Mouse (Mus musculus) testis, postnatal 10 days (tissue): ENCODE data around the gene Tfap4.
A peak's percentile ranks its signal among the peaks of the same experiment; 100 is the strongest.

Source experiments
- DNase-seq: peaks from one replicate; pipeline ENCODE4 v3.0.0; 2021; ENCODE audit warnings: low spot score

Tfap4 gene

DNA sequence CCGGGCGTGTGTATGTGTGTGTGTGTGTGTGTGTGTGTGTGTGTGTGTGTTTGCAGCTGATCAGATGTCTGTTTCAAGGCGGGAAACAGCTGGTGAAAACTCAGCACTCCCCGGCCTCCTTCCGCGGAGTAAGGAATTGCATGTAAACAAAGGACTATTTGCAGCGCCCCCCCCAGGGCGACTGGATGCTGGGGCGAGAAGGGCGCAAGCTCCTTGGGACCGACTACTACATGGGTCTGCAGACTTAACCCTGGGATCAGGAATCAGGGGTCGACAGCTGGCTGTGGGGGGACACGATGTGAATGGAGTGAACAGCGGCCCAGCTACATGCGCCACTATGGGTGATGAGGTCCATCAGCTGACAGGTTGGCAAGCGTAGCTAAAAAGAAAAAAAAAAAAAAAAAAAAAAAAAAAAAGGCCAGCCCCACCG lies at the start of gene Tfap4:
Gene Tfap4, minus strand, starts transcription at position 140 of the 430 bp plus-strand sequence.
- DNase-seq: peak; percentile 88

DNA sequence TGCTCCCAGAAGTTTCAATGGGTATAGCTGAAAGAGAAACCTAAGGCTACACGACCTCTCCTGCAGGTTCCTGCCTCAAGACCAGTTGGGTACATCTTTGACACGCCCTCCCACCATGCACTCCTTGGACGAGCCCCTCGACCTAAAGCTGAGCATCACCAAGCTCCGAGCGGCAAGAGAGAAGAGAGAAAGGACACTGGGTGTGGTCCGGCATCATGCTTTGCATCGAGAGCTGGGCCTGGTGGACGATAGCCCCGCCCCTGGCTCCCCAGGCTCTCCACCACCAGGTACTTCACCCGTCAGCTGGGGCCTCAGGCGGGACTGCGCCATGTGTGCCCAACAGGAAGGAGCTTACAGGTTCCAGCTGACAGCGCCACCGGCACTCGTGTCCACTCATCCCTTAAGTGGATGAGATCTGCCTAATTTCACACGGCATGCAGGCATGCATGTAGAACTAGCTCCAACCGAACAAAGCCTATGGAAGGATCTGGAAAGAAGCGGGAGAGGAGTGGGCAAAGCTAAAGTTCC lies 48.9 kb upstream of the Tfap4 start:
- DNase-seq: no peak

DNA sequence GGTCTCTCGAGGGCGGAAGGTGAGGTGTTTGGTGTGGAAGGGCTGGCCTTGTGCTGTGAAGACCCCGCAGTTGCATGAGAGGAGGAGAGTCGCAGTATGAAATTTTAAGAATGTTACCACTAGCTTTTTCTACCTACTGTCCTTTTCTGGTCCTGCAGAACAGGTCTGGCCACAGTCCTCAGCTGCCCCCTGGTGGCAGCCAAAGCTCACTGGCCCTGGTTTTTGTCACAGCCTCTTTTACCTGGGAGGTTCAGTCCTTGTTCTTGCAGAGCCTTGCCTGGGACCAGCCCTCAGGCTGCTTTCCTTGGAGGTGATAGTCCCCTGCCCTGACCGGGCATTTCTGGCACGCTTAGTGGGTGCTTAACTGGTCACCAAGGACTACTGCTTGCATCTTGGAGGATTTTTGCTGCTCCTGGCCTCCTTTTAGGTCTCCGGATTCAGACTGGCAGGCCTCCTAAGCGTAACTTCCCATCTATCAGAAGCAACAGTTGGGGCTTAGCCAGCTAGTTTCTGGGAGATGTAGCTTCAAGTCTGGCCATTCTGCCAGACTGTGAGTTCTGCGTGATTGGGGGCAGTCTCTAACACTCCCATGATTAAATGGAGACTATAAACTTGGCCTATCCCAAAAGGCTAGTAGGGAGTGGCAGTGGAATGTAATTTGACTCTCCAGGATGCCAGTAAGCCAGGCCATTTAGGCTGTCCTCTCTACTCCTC lies 48.3 kb upstream of the Tfap4 start:
- DNase-seq: peak; percentile 88

DNA sequence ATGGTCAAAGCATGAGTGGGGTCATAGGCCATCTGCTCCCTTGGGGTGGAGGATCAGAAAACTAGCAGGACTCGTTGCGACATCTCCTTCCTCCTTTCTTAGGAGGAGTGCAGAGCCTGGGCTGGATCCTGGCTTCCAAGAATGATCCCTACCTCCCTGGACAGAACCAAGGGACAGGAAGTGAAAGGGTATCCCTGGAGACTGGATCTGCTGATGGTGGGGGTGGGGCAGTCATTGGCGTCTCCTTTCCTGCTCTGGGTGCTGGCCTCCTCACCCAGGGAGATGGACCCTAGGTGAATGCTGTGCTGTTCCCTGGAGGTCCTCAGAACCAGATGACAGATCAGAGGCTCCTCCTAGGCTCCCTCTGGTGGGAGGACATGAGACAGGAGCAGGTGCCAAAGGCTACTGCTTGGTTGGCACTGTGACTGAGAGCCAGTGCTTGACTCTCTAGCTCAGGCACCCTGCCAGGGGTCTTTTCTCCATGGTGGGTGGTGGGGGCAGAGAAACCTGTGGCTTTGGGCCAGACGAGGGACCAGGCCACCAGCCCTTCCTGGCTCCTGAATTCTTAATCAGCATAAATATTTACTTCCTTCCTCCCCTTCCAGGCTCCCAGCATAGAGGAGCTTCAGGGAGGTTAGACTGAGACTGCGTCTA lies 46.9 kb upstream of the Tfap4 start:
- peak; percentile 74 for DNase-seq

DNA sequence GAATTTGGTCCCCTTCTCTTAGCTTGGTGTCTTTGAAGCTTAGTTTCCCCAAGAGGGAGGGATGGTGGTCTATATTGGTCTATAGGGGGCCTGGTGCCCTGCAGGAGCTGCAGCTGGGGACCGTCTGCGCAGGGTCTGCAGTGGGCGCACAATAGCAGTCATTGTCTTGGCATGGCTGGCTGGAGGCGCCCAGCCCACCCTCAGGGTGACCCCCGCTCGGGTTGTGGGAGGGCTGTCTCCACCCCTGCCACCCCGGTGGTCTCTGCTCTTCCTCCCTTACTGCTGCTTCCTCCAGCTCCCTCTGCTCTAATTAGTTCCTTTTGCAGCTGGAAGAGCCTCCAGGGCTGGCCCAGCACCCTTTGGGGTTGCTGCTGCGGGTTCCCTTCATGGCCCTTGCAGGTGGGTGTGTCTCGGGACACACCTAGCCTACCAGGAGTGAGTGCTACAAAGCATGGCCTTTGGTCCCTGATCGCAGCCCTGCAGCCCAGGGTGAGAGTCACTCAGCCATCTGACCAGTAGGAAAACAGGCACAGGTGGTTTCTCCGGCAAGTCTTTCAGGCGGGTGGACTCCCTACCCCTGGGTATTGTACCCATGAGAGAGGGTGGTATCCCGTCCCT lies 46.0 kb upstream of the Tfap4 start:
- DNase-seq: no peak

DNA sequence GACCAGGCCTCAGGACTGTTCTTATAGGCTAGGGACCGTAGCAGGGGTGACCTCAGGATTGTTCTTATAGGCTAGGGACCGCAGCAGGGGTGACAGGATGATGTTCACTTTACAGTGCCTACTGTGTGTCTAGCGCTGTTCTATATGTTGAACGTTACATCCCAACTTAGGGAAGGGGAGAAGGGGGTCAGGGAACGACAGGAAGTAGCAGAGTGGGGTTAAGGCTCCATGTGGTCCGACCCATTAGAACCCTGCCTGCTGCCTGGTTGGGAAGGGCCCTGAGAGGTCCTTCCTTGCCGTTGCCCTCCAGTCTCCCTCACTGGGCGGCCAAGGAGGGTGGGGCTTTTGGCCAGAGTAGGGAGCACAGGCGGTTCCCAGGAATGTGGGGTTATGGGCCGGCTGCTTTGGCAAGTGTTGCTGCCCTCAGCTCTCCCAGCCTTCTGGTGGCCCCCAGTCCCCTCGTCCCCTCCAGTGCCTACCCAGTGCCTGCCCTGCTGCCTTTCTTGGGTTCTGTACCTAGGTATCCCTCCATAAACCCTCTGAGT lies 44.7 kb upstream of the Tfap4 start:
- DNase-seq: no peak

DNA sequence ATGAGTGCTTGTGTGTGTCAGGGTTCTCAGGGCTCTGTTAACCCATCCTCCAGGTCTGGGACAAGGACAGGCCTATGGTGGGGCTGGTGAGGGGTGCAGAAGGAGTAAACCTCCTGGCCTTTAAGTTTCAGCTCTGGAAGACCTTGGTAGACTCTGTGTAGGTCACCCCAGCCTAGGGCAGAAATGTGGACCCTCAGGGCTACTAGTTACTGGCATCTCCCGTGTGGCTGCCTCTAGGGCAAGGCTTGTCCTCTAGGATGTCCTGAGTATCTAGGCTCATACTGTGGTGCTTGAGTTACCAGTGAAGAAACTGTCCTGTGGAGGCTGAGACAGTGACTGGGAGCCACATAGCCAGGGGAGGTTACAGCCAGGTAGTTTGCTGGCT lies 43.8 kb upstream of the Tfap4 start:
- DNase-seq: no peak

DNA sequence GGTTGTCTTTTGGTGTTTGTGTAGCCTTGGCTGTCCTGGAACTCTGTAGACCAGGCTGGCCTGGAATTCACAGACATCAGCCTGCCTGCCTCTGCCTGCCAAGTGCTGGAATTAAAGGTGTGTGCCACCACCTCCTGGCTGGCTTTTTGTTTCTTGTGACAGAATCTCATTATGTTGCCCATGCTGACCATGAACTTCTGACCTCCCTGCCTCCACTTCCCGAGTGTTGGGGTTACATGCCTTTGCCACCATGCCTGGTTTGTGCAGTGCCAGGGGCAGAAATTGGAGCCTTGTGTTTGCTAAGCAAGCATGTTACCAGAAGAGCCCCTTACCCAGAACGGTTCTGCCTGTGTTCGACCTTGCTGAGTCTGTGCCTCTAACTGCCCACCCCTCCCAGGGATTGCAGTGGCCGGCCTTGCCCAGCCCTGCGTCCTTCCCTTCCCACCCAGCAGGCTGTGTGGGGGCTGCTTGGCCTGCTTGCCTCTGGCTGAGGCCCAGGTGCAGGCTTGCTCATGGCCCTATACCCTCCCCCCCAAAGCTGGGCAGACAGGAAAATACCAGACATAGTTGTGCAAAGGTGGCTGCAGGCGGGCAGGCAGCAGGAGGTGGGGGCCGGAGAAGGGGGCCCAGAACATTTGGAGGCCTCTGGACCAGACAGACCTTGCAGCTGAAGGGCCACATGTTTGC lies 43.3 kb upstream of the Tfap4 start:
- peak; percentile 66 for DNase-seq

DNA sequence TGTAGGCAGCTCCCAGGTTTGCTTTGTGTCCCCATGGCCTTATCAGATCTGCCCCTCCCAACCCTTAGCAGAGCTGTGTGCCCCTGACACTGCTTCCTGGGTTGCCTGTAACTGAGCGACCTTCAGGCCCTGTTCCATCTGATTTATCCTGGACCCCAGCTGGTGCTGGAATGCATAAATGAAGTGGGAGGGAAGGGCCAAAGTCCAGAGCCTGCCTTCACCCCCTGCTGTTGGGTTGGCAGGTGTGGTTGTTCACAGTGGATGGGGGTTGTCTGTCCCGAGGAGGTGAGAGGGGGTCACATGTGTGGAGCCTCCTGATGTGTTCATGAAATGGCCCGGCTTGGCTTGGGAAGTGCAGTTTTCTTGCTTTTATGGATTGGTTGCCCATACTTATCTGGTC lies 42.5 kb upstream of the Tfap4 start:
- DNase-seq: no peak

DNA sequence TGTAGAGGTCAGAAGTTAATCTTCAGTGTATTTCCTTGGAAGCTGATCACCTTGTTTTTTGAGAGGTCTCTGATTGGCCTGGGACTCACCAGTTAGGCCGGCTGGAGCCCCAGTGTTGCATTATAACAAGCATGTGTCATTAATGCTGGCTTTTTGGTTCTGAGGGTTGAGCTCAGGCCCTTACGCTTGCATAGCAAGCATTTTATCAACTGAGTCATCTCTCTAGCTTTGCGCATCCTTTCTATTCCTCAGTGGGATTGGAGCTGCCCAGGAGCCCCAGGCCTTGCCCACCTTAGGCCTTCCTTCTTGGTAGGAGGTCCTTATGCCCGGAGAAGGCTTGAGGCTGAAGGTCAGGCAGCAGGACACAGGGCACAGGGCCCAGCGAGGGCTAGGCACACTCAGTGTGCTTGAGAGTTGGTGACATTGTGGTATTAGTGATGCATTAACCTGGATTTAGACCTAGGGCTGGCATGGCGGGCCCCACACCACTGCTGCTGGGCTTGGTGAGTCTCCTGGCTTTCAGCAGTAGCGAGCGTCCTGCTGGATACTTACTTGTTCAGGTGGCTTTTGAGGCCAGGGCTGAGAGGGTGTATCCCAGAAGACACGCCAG lies 41.2 kb upstream of the Tfap4 start:
- DNase-seq: no peak

DNA sequence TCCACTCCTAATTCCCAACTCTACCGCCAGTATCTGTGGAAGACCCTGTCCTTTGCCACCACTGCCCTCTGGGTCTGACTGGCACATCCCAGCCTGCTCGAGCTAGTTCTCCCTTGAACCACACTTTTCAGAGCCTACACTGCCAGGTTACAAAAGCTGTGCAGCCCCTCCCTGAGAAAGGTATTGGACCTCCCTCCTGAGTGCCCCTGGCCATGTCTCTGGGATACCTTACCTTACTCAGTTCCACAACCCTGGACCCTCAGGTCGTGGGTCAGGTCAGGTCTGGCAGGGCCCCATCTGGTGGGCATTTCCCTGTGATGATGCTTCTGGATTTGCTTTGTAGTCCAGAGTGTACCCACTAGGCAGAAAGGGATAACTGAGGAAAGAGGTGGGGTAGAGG lies 40.0 kb upstream of the Tfap4 start:
- DNase-seq: no peak

DNA sequence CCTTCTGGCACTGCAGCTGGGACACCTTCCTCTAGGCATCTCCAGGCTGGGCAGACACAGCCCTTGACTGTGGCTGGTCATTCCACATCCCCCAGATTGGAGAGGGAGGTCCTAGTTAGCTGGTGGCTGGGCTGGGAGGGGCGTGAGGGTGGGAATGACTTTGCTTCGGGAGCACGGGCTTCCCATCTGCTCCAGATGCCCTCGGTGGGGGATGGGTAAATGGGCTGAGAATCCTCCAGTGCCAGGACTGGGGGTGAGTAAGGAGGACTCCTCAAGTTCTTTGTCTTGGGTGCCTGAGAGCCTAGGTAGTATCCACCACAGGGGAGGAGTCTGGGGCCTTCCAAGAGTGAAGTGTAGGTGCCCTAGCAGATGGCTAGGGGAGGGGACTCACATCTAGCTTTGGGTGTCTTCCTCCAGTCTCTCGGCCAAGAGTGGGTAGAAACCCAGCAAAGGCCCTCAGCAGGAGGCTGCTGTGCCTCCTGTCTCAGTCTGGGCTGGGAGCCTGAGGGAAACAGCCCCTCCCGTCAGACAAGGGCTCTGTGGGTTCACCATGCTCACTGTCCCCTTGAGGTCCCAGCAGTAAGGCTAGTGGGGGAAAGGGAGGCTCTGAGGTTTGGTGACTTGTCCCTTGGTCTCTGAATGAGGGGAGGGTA lies 39.4 kb upstream of the Tfap4 start:
- no peak for DNase-seq

DNA sequence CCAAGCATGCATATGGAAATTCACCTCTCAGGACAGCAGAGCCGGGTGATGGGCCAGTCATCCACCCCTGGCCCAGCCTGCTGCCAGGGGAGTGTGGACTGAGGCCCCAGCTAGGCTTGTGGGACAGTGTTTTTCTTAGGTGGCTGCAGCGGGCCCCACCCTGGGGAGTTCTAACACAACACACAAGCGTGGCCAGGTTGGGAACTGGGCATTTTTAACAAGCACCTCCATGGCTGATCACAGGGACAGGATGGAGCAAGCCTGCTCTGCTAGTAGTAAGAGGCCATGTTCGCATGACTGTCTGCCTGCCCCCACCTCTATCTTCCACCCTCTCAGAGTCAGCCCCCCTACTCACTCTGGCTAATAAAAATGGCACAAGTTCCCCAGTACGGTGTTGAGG lies 38.4 kb upstream of the Tfap4 start:
- no peak for DNase-seq

DNA sequence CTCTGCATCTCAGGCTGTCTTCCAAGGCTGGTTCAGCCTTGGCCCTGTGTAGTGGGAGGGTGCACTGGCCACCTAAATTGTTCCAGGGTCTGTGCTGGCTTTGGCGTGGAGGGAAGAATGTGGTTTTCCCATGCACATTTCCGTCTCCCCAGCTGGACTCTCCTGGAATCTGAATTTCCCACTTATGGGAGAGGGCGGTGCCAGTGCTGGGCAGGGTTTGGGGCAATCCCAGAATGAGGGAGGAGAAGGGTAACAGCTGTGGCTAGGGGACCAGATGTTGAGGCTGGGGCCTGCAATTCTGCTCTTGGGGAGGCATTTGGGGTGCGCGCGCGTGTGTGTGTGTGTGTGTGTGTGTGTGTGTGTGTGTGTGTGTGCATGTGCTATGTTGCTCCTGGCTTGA lies 37.6 kb upstream of the Tfap4 start:
- DNase-seq: peak; percentile 64

DNA sequence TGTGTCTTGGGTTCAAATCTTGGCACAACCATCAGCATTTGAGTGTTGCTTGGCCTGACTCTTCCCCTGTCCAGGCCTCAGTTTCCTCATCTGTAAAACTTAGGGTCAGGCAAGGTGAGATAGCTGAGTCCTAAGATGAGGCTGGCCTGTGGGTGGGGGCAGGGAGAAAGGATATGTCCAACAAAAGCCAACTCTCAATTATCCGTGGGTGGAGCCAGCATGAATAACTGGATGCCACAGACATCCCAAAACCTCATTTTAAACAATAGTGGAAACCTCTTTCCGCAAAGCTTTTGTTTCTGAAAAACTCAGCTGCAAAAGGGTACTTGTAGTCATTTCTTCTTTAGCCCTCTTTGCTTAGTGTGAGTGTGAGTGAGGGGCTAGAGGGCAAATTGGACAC lies 37.2 kb upstream of the Tfap4 start:
- DNase-seq: no peak

DNA sequence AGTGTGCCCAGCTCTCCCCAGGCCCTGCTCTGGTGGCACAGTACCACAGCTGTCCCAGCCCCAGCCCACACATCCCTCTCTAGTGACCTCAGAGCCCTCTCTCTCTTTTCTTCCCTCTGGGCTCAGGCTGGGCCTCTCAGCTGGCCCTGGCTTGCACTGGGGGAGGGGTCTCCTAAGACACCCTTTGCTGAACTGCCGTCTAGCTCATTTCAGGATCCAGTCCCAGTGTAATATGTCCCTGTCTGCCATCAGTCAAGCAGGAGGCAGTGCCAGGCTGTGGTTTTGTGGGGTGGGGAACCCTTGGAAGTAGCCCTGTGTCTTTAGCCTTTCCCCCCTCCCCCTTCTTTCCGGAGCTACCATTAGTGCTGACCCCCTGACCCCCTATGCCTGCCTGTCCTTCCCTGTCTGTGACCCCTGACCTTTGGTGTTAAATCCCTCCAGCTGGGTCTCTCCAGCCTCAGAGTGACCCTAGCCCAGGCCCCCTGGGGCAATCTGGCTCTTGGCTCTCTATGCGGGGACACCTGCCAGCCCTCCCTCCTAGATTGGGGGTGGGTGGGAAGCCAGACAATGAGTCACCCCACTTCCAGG lies 36.6 kb upstream of the Tfap4 start:
- DNase-seq: no peak

DNA sequence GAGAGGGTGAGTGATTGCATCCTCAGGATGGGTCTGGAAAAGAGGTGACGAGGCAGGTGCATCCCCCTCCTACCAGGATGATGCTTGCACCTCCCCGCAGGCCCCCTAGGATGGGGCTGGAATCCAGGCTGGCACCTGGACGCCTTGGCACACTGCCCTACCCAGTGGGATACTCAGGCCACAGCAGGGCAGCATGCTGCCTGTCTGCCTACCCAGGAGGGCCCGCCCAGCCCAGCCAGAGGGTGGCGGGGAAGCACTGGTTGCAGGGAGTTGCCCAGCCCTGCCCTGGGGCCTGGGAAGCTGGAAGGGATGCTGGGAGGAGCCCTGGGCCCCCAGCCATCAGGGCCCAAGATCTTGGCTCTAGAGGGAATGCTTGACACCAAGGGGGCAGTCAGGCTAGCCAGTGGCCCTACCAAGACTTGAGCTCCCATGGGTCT lies 35.9 kb upstream of the Tfap4 start:
- DNase-seq: peak; percentile 78

DNA sequence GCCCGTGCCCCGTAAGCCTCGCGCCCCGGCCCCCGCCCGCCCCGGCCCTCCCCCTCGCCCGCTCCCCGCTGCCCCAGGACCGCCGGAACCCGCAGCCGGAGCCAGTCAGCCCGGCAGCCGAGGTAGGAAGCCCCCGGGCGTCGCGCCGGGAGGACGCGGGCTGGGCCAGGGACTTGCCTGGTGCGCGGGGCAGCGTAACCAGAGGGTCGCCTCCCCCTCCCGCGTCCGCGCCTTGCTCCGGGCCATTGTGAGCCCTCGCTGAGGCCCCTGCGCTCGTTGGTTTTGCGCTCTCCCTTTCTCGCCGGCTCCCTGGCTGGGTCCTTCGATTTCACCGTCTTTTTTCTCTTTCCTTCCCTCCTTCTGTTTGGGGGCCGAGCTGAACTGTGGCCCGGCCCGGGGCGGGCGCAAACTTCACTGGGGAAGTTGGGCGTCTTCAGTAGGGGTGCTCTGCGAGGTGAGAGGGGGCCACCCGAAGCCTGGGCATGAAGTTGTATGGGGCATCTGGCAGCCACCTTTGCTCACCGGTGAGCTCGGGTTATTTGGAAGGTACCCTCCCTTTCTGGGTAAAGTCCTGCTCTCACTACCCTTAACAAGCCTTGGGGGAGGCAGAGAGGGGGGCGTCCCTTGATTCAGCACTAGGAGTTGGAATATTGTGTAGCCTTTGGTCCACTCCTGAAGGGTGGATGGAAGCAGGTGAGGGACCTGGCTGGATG lies 35.3 kb upstream of the Tfap4 start:
- peak; percentile 75 for DNase-seq

DNA sequence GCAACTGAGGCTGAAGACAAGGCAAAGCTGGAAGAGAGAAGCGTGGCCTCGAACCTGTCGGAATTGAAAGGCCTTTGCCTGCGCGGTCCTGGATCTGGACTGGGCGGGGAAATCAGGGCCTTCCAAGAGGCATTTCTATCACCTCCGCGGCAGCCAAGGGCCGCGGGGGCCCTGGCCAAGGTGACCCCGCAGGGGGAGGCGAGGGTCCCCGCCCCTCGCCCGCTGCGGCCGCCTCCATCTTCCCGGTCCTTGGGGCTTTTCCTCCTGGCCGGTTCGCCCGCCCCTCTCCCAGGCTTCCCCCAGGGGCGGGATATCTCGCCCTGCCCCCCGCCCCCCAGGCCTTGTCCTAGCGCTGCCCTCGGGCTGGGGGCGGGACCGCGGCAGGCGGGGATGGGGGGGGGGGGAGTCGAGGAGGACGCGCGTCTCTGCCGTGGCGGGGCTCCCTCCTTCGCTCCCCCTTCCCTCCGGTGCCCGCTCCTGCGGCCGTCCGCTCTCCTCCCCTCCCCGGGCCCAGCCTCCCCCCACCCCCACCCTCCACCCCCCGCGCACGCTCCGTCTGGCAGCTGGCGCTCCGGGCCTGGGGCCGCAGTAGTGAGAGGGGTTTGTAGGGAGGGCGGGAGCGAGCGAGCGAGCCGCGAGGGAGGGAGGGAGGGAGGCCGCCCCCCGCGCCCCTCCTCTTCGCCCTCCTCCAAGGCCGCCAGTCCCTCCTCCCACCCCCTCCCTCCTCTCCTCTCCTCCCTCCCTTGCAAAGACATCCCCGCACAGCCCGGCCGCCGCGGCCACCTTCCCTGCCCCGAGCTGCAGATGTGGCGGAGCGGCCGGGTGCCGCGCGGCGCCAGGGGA lies 34.5 kb upstream of the Tfap4 start, which contains the start of gene Glis2:
Gene Glis2, plus strand, starts transcription at position 743 of the 843 bp plus-strand sequence.
- DNase-seq: peak; percentile 80
